Mouse (Mus musculus): ENCODE measurements around the gene Traf3ip1. TPM values are rescaled to one million over a fixed set of nuclear protein-coding genes. Genes with fewer than 3 reads are reported as not detected.
"Not testable (repeated sequence)": the region's sequence is repeated elsewhere in the genome, so short reads cannot be mapped to it uniquely, and the experiment has no call there.

Traf3ip1 gene
- polyA plus RNA-seq, 1 experiment from 2014 or later, result 7.7 TPM

- WGBS, result 41% methylated on average over 7 of the region's 7 CpGs
- Histone ChIP-seq H3K4me1 (replicated peaks; ENCODE audit: control insufficient read depth, insufficient read depth, low read length) (peaks cover 5% of the 10 kb centered on the region; the same call in 1 of the 2 replicates), H3K27me3 (ENCODE audit: control insufficient read depth, insufficient read depth, low read length) (no peaks in the 10 kb centered on the region), H3K27ac (ENCODE audit: low read depth, low read length) (0 out of 2 replicates have a peak overlapping the region, but pooled peaks have one; percentile 60), H3K4me2 (replicated peaks; ENCODE audit: low read depth, low read length) (peak overlapping the region; percentile 69), H3K36me3 (ENCODE audit: control insufficient read depth, insufficient read depth, low read length) (no peaks in the 10 kb centered on the region), H3K9ac (ENCODE audit: low read depth, low read length) (no peak overlapping the region), H3K9me3 (ENCODE audit: control insufficient read depth, low read length) (no peaks in the 10 kb centered on the region), H3K4me3 (ENCODE audit: low read depth, low read length) (peak overlapping the region; percentile 63)
- DNase-seq (ENCODE audit: low spot score) (no peak), ATAC-seq (ENCODE audit: low FRiP score) (no peak)
Observed at GRCm38 (mm10) chr1:91460069-91460468, 34.4 kb upstream of the Traf3ip1 start.

GRCm38 (mm10) chr1:91460564-91460963 is 33.9 kb upstream of the Traf3ip1 start:
- peaks cover 5% of the 10 kb centered on the region; the same call in 1 of the 2 replicates for H3K4me1 ChIP-seq (replicated peaks; ENCODE audit: control insufficient read depth, insufficient read depth, low read length)
- WGBS, result 30% methylated on average over 4 of the region's 4 CpGs

GRCm38 (mm10) chr1:91463336-91463995 is 31.0 kb upstream of the Traf3ip1 start:
- H3K4me3 ChIP-seq (ENCODE audit: low read depth, low read length), result no peak overlapping the region
- H3K27me3 ChIP-seq (ENCODE audit: control insufficient read depth, insufficient read depth, low read length), result no peaks in the 10 kb centered on the region
- ATAC-seq (ENCODE audit: low FRiP score), result no peak
- no peak overlapping the region for H3K27ac ChIP-seq (ENCODE audit: low read depth, low read length)
- H3K4me2 ChIP-seq (replicated peaks; ENCODE audit: low read depth, low read length), result no peak overlapping the region
- WGBS, result 89% methylated on average over 13 of the region's 13 CpGs
- no peaks in the 10 kb centered on the region for H3K36me3 ChIP-seq (ENCODE audit: control insufficient read depth, insufficient read depth, low read length)
- no peak for DNase-seq (ENCODE audit: low spot score)
- H3K9ac ChIP-seq (ENCODE audit: low read depth, low read length), result no peak overlapping the region
- H3K4me1 ChIP-seq (replicated peaks; ENCODE audit: control insufficient read depth, insufficient read depth, low read length), result no peaks in the 10 kb centered on the region
- H3K9me3 ChIP-seq (ENCODE audit: control insufficient read depth, low read length), result no peaks in the 10 kb centered on the region

More at GRCm38 (mm10) chr1:91460564-91460963, 33.9 kb upstream of the Traf3ip1 start:
- Histone ChIP-seq H3K4me2 (replicated peaks; ENCODE audit: low read depth, low read length) (no peak overlapping the region), H3K9me3 (ENCODE audit: control insufficient read depth, low read length) (no peaks in the 10 kb centered on the region), H3K36me3 (ENCODE audit: control insufficient read depth, insufficient read depth, low read length) (no peaks in the 10 kb centered on the region), H3K27ac (ENCODE audit: low read depth, low read length) (no peak overlapping the region), H3K4me3 (ENCODE audit: low read depth, low read length) (no peak overlapping the region), H3K9ac (ENCODE audit: low read depth, low read length) (no peak overlapping the region), H3K27me3 (ENCODE audit: control insufficient read depth, insufficient read depth, low read length) (no peaks in the 10 kb centered on the region)
- ATAC-seq (ENCODE audit: low FRiP score) (no peak), DNase-seq (ENCODE audit: low spot score) (no peak)

- no peak overlapping the region for H3K9ac ChIP-seq (ENCODE audit: low read depth, low read length)
- H3K4me3 ChIP-seq (ENCODE audit: low read depth, low read length), result no peak overlapping the region
- no peak overlapping the region for H3K27ac ChIP-seq (ENCODE audit: low read depth, low read length)
- H3K36me3 ChIP-seq (ENCODE audit: control insufficient read depth, insufficient read depth, low read length), result no peaks in the 10 kb centered on the region
- H3K4me1 ChIP-seq (replicated peaks; ENCODE audit: control insufficient read depth, insufficient read depth, low read length), result no peaks in the 10 kb centered on the region
- DNase-seq (ENCODE audit: low spot score), result no peak
- WGBS, result 71% methylated on average over 5 of the region's 5 CpGs
- no peaks in the 10 kb centered on the region for H3K9me3 ChIP-seq (ENCODE audit: control insufficient read depth, low read length)
- no peak for ATAC-seq (ENCODE audit: low FRiP score)
- H3K4me2 ChIP-seq (replicated peaks; ENCODE audit: low read depth, low read length), result no peak overlapping the region
- H3K27me3 ChIP-seq (ENCODE audit: control insufficient read depth, insufficient read depth, low read length), result no peaks in the 10 kb centered on the region
Observed at GRCm38 (mm10) chr1:91464436-91464835, 30.0 kb upstream of the Traf3ip1 start.

GRCm38 (mm10) chr1:91465244-91465643 is 29.2 kb upstream of the Traf3ip1 start:
- Histone ChIP-seq H3K36me3 (ENCODE audit: control insufficient read depth, insufficient read depth, low read length) (no peaks in the 10 kb centered on the region), H3K27ac (ENCODE audit: low read depth, low read length) (no peak overlapping the region), H3K9me3 (ENCODE audit: control insufficient read depth, low read length) (no peaks in the 10 kb centered on the region), H3K4me2 (replicated peaks; ENCODE audit: low read depth, low read length) (no peak overlapping the region), H3K4me1 (replicated peaks; ENCODE audit: control insufficient read depth, insufficient read depth, low read length) (no peaks in the 10 kb centered on the region), H3K9ac (ENCODE audit: low read depth, low read length) (no peak overlapping the region), H3K4me3 (ENCODE audit: low read depth, low read length) (no peak overlapping the region), H3K27me3 (ENCODE audit: control insufficient read depth, insufficient read depth, low read length) (no peaks in the 10 kb centered on the region)
- WGBS, result 19% methylated on average over 1 of the region's 1 CpGs
- ATAC-seq (ENCODE audit: low FRiP score) (no peak), DNase-seq (ENCODE audit: low spot score) (no peak)

- H3K36me3 ChIP-seq (ENCODE audit: control insufficient read depth, insufficient read depth, low read length), result no peaks in the 10 kb centered on the region
- H3K4me2 ChIP-seq (replicated peaks; ENCODE audit: low read depth, low read length), result no peak overlapping the region
- no peaks in the 10 kb centered on the region for H3K9me3 ChIP-seq (ENCODE audit: control insufficient read depth, low read length)
- H3K27me3 ChIP-seq (ENCODE audit: control insufficient read depth, insufficient read depth, low read length), result no peaks in the 10 kb centered on the region
- no peak overlapping the region for H3K9ac ChIP-seq (ENCODE audit: low read depth, low read length)
- H3K27ac ChIP-seq (ENCODE audit: low read depth, low read length), result no peak overlapping the region
- H3K4me3 ChIP-seq (ENCODE audit: low read depth, low read length), result no peak overlapping the region
- ATAC-seq (ENCODE audit: low FRiP score), result no peak
- no peaks in the 10 kb centered on the region for H3K4me1 ChIP-seq (replicated peaks; ENCODE audit: control insufficient read depth, insufficient read depth, low read length)
- WGBS, result 83% methylated on average over 6 of the region's 6 CpGs
- no peak for DNase-seq (ENCODE audit: low spot score)
Observed at GRCm38 (mm10) chr1:91466186-91466585, 28.3 kb upstream of the Traf3ip1 start.

GRCm38 (mm10) chr1:91469888-91470419 is 24.5 kb upstream of the Traf3ip1 start:
- no peaks in the 10 kb centered on the region for H3K27me3 ChIP-seq (ENCODE audit: control insufficient read depth, insufficient read depth, low read length)
- no peak overlapping the region for H3K27ac ChIP-seq (ENCODE audit: low read depth, low read length)
- no peaks in the 10 kb centered on the region for H3K36me3 ChIP-seq (ENCODE audit: control insufficient read depth, insufficient read depth, low read length)
- DNase-seq (ENCODE audit: low spot score) (no peak), ATAC-seq (ENCODE audit: low FRiP score) (no peak)
- 84% methylated on average over 4 of the region's 4 CpGs for WGBS
- no peak overlapping the region for H3K4me2 ChIP-seq (replicated peaks; ENCODE audit: low read depth, low read length)
- no peaks in the 10 kb centered on the region for H3K9me3 ChIP-seq (ENCODE audit: control insufficient read depth, low read length)
- H3K4me1 ChIP-seq (replicated peaks; ENCODE audit: control insufficient read depth, insufficient read depth, low read length), result no peaks in the 10 kb centered on the region
- no peak overlapping the region for H3K9ac ChIP-seq (ENCODE audit: low read depth, low read length)
- H3K4me3 ChIP-seq (ENCODE audit: low read depth, low read length), result no peak overlapping the region

- H3K27ac ChIP-seq (ENCODE audit: low read depth, low read length); H3K4me1 ChIP-seq (replicated peaks; ENCODE audit: control insufficient read depth, insufficient read depth, low read length); H3K4me2 ChIP-seq (replicated peaks; ENCODE audit: low read depth, low read length); H3K27me3 ChIP-seq (ENCODE audit: control insufficient read depth, insufficient read depth, low read length); H3K9ac ChIP-seq (ENCODE audit: low read depth, low read length); H3K4me3 ChIP-seq (ENCODE audit: low read depth, low read length); H3K9me3 ChIP-seq (ENCODE audit: control insufficient read depth, low read length); DNase-seq (ENCODE audit: low spot score); ATAC-seq (ENCODE audit: low FRiP score); H3K36me3 ChIP-seq (ENCODE audit: control insufficient read depth, insufficient read depth, low read length): not testable (repeated sequence)
- WGBS, result 94% methylated on average over 9 of the region's 13 CpGs
Observed at GRCm38 (mm10) chr1:91478145-91478544, 16.3 kb upstream of the Traf3ip1 start.

GRCm38 (mm10) chr1:91478958-91479357 is 15.5 kb upstream of the Traf3ip1 start:
- Histone ChIP-seq H3K4me2 (replicated peaks; ENCODE audit: low read depth, low read length) (no peak overlapping the region), H3K36me3 (ENCODE audit: control insufficient read depth, insufficient read depth, low read length) (no peaks in the 10 kb centered on the region), H3K4me3 (ENCODE audit: low read depth, low read length) (no peak overlapping the region), H3K9ac (ENCODE audit: low read depth, low read length) (no peak overlapping the region), H3K4me1 (replicated peaks; ENCODE audit: control insufficient read depth, insufficient read depth, low read length) (no peaks in the 10 kb centered on the region), H3K27me3 (ENCODE audit: control insufficient read depth, insufficient read depth, low read length) (no peaks in the 10 kb centered on the region), H3K27ac (ENCODE audit: low read depth, low read length) (no peak overlapping the region), H3K9me3 (ENCODE audit: control insufficient read depth, low read length) (no peaks in the 10 kb centered on the region)
- ATAC-seq (ENCODE audit: low FRiP score), result no peak
- WGBS, result 94% methylated on average over 1 of the region's 1 CpGs
- DNase-seq (ENCODE audit: low spot score), result no peak

All from hindbrain, embryonic 11.5 days (tissue).